Mouse (Mus musculus) heart, postnatal 0 days (tissue): ENCODE results near the gene Hist1h3e.

ENCODE experiments used
- CTCF ChIP-seq: IDR thresholded peaks from 2 replicates; pipeline ENCODE4 v1.5.1; 2016; ENCODE audit warnings: antibody characterized with exemption, control low read depth, low read depth
- EP300 ChIP-seq: IDR thresholded peaks from 2 replicates; pipeline ENCODE4 v1.6.1; 2016; ENCODE audit warnings: antibody characterized with exemption, low read depth

GRCm38 (mm10) chr13:23530901-23531875, 31.0 kb downstream of the Hist1h3e start, which contains the start of gene Hist1h4h:
- no peak for TF ChIP-seq CTCF
- TF ChIP-seq EP300 = peak; percentile 87
